Mouse (Mus musculus): ENCODE measurements around the gene Casp7. TPM values are rescaled to one million over a fixed set of nuclear protein-coding genes. Genes with fewer than 3 reads are reported as not detected.

The Casp7 gene
- polyA plus RNA-seq, 1 experiment: 9.1 TPM

- Histone ChIP-seq H3ac (ENCODE audit: control insufficient read depth, insufficient read length, low read depth) (no peak overlapping the region), H3K27me3 (ENCODE audit: control insufficient read depth, insufficient read depth, insufficient read length) (no peaks in the 10 kb centered on the region), H3K79me3 (ENCODE audit: low read depth) (no peaks in the 10 kb centered on the region), H3K4me3 (ENCODE audit: insufficient read depth, poor library complexity, severe bottlenecking) (no peak overlapping the region), H3K79me2 (ENCODE audit: control insufficient read depth, insufficient read depth) (no peaks in the 10 kb centered on the region), H3K36me3 (ENCODE audit: control insufficient read depth, insufficient read depth) (no peaks in the 10 kb centered on the region)
- TF ChIP-seq MYOD1 (IDR thresholded peaks at IDR 0.05; ENCODE audit: control insufficient read depth, insufficient read length, low read depth) (no peak), MYOG (IDR thresholded peaks at IDR 0.05; ENCODE audit: control insufficient read depth, extremely low read depth, insufficient read length) (no peak), CTCF (IDR thresholded peaks at IDR 0.05; ENCODE audit: control insufficient read depth, insufficient read depth, insufficient read length) (no peak), FOSL1 (IDR thresholded peaks at IDR 0.05; ENCODE audit: insufficient read depth, low read length, poor library complexity, severe bottlenecking) (no peak), USF1 (IDR thresholded peaks at IDR 0.05; ENCODE audit: low read depth) (no peak), MAX (IDR thresholded peaks at IDR 0.05) (no peak), CEBPB (IDR thresholded peaks at IDR 0.05; ENCODE audit: low read depth) (no peak)
These were observed 18.3 kb upstream of the Casp7 start for GRCm38 (mm10) chr19:56378554-56379172.

GRCm38 (mm10) chr19:56380341-56380740 lies 16.6 kb upstream of the Casp7 start:
- no peak overlapping the region for H3K4me3 ChIP-seq (ENCODE audit: insufficient read depth, poor library complexity, severe bottlenecking)
- no peaks in the 10 kb centered on the region for H3K36me3 ChIP-seq (ENCODE audit: control insufficient read depth, insufficient read depth)
- no peak overlapping the region for H3ac ChIP-seq (ENCODE audit: control insufficient read depth, insufficient read length, low read depth)
- TF ChIP-seq CEBPB (IDR thresholded peaks at IDR 0.05; ENCODE audit: low read depth) (no peak), FOSL1 (IDR thresholded peaks at IDR 0.05; ENCODE audit: insufficient read depth, low read length, poor library complexity, severe bottlenecking) (no peak), USF1 (IDR thresholded peaks at IDR 0.05; ENCODE audit: low read depth) (no peak), MYOG (IDR thresholded peaks at IDR 0.05; ENCODE audit: control insufficient read depth, extremely low read depth, insufficient read length) (no peak), MAX (IDR thresholded peaks at IDR 0.05) (no peak), MYOD1 (IDR thresholded peaks at IDR 0.05; ENCODE audit: control insufficient read depth, insufficient read length, low read depth) (no peak), CTCF (IDR thresholded peaks at IDR 0.05; ENCODE audit: control insufficient read depth, insufficient read depth, insufficient read length) (no peak)
- no peaks in the 10 kb centered on the region for H3K79me2 ChIP-seq (ENCODE audit: control insufficient read depth, insufficient read depth)
- no peaks in the 10 kb centered on the region for H3K79me3 ChIP-seq (ENCODE audit: low read depth)
- H3K27me3 ChIP-seq (ENCODE audit: control insufficient read depth, insufficient read depth, insufficient read length): no peaks in the 10 kb centered on the region

- H3K4me3 ChIP-seq (ENCODE audit: insufficient read depth, poor library complexity, severe bottlenecking): no peak overlapping the region
- no peaks in the 10 kb centered on the region for H3K36me3 ChIP-seq (ENCODE audit: control insufficient read depth, insufficient read depth)
- TF ChIP-seq MYOG (IDR thresholded peaks at IDR 0.05; ENCODE audit: control insufficient read depth, extremely low read depth, insufficient read length): no peak
- no peak for TF ChIP-seq MYOD1 (IDR thresholded peaks at IDR 0.05; ENCODE audit: control insufficient read depth, insufficient read length, low read depth)
- TF ChIP-seq CTCF (IDR thresholded peaks at IDR 0.05; ENCODE audit: control insufficient read depth, insufficient read depth, insufficient read length): no peak
- TF ChIP-seq MAX (IDR thresholded peaks at IDR 0.05): no peak
- TF ChIP-seq FOSL1 (IDR thresholded peaks at IDR 0.05; ENCODE audit: insufficient read depth, low read length, poor library complexity, severe bottlenecking): no peak
- no peak for TF ChIP-seq USF1 (IDR thresholded peaks at IDR 0.05; ENCODE audit: low read depth)
- no peak for TF ChIP-seq CEBPB (IDR thresholded peaks at IDR 0.05; ENCODE audit: low read depth)
- H3K27me3 ChIP-seq (ENCODE audit: control insufficient read depth, insufficient read depth, insufficient read length): no peaks in the 10 kb centered on the region
- H3K79me3 ChIP-seq (ENCODE audit: low read depth): no peaks in the 10 kb centered on the region
- H3ac ChIP-seq (ENCODE audit: control insufficient read depth, insufficient read length, low read depth): no peak overlapping the region
- no peaks in the 10 kb centered on the region for H3K79me2 ChIP-seq (ENCODE audit: control insufficient read depth, insufficient read depth)
These were observed 15.5 kb upstream of the Casp7 start for GRCm38 (mm10) chr19:56381407-56381806.

- H3ac ChIP-seq (ENCODE audit: control insufficient read depth, insufficient read length, low read depth): no peak overlapping the region
- H3K27me3 ChIP-seq (ENCODE audit: control insufficient read depth, insufficient read depth, insufficient read length): no peaks in the 10 kb centered on the region
- H3K4me3 ChIP-seq (ENCODE audit: insufficient read depth, poor library complexity, severe bottlenecking): no peak overlapping the region
- TF ChIP-seq MAX (IDR thresholded peaks at IDR 0.05) (no peak), USF1 (IDR thresholded peaks at IDR 0.05; ENCODE audit: low read depth) (no peak)
- H3K36me3 ChIP-seq (ENCODE audit: control insufficient read depth, insufficient read depth): no peaks in the 10 kb centered on the region
- no peaks in the 10 kb centered on the region for H3K79me2 ChIP-seq (ENCODE audit: control insufficient read depth, insufficient read depth)
- no peaks in the 10 kb centered on the region for H3K79me3 ChIP-seq (ENCODE audit: low read depth)
These were observed 11.4 kb upstream of the Casp7 start for GRCm38 (mm10) chr19:56385546-56385945.

GRCm38 (mm10) chr19:56386095-56386494 lies 10.8 kb upstream of the Casp7 start:
- Histone ChIP-seq H3ac (ENCODE audit: control insufficient read depth, insufficient read length, low read depth) (no peak overlapping the region), H3K4me3 (ENCODE audit: insufficient read depth, poor library complexity, severe bottlenecking) (no peak overlapping the region), H3K79me2 (ENCODE audit: control insufficient read depth, insufficient read depth) (no peaks in the 10 kb centered on the region), H3K27me3 (ENCODE audit: control insufficient read depth, insufficient read depth, insufficient read length) (no peaks in the 10 kb centered on the region), H3K79me3 (ENCODE audit: low read depth) (no peaks in the 10 kb centered on the region), H3K36me3 (ENCODE audit: control insufficient read depth, insufficient read depth) (no peaks in the 10 kb centered on the region)
- no peak for TF ChIP-seq FOSL1 (IDR thresholded peaks at IDR 0.05; ENCODE audit: insufficient read depth, low read length, poor library complexity, severe bottlenecking)
- TF ChIP-seq MYOG (IDR thresholded peaks at IDR 0.05; ENCODE audit: control insufficient read depth, extremely low read depth, insufficient read length): no peak
- no peak for TF ChIP-seq MAX (IDR thresholded peaks at IDR 0.05)
- TF ChIP-seq USF1 (IDR thresholded peaks at IDR 0.05; ENCODE audit: low read depth): no peak
- TF ChIP-seq CTCF (IDR thresholded peaks at IDR 0.05; ENCODE audit: control insufficient read depth, insufficient read depth, insufficient read length): no peak
- no peak for TF ChIP-seq CEBPB (IDR thresholded peaks at IDR 0.05; ENCODE audit: low read depth)
- no peak for TF ChIP-seq MYOD1 (IDR thresholded peaks at IDR 0.05; ENCODE audit: control insufficient read depth, insufficient read length, low read depth)

GRCm38 (mm10) chr19:56387726-56388302 lies 9.1 kb upstream of the Casp7 start:
- no peak for TF ChIP-seq CTCF (IDR thresholded peaks at IDR 0.05; ENCODE audit: control insufficient read depth, insufficient read depth, insufficient read length)
- peak; percentile 35 for TF ChIP-seq CEBPB (IDR thresholded peaks at IDR 0.05; ENCODE audit: low read depth)
- no peaks in the 10 kb centered on the region for H3K79me3 ChIP-seq (ENCODE audit: low read depth)
- H3K4me3 ChIP-seq (ENCODE audit: insufficient read depth, poor library complexity, severe bottlenecking): no peak overlapping the region
- H3ac ChIP-seq (ENCODE audit: control insufficient read depth, insufficient read length, low read depth): no peak overlapping the region
- no peaks in the 10 kb centered on the region for H3K27me3 ChIP-seq (ENCODE audit: control insufficient read depth, insufficient read depth, insufficient read length)
- no peaks in the 10 kb centered on the region for H3K79me2 ChIP-seq (ENCODE audit: control insufficient read depth, insufficient read depth)
- no peaks in the 10 kb centered on the region for H3K36me3 ChIP-seq (ENCODE audit: control insufficient read depth, insufficient read depth)
